Mouse (Mus musculus) heart, postnatal 4 days (tissue): ENCODE results near the gene Hoxb3. TPM values are rescaled to one million over a fixed set of nuclear protein-coding genes. Genes with fewer than 3 reads are reported as not detected.

Experiments
- DNase-seq: peaks from one replicate; pipeline ENCODE4 v3.0.0; 2021
- total RNA-seq, 2 experiments: library from RNA; stranded (reverse); gene quantifications; 2 replicates each; pipeline ENCODE4 v1.2.3; 2021

The Hoxb3 gene
- 1 to 10 TPM; 1.4 to 1.5 TPM for total RNA-seq

- no peak for DNase-seq
Measured at GRCm38 (mm10) chr11:96323154-96323553, at the start of gene Hoxb3. Gene Hoxb3 (plus strand): TSS chr11:96323326.

GRCm38 (mm10) chr11:96274428-96274827 lies 48.7 kb upstream of the Hoxb3 start:
- DNase-seq = no peak

DNA sequence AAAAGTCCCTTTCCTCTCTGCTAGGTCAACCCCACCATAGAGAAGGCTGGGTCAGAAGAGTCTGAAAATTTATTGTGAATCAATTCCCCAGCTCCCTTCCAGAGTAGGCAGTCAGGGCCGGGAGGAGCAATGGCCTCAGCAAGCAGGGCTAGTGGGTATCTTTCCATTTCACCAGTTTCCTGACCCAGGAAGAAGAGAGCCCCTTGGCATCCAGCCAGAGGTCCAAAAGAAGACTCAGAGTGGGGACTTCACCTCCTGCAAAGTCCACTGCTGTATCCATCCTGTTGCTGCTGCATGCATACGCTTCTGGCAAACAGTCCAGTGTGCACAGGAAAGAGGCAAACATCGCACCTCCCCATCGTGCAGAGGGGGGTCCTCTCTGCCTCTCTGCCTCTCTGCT lies 47.2 kb upstream of the Hoxb3 start:
- no peak for DNase-seq

- no peak for DNase-seq
Measured at GRCm38 (mm10) chr11:96277151-96278044, 45.7 kb upstream of the Hoxb3 start.

DNA sequence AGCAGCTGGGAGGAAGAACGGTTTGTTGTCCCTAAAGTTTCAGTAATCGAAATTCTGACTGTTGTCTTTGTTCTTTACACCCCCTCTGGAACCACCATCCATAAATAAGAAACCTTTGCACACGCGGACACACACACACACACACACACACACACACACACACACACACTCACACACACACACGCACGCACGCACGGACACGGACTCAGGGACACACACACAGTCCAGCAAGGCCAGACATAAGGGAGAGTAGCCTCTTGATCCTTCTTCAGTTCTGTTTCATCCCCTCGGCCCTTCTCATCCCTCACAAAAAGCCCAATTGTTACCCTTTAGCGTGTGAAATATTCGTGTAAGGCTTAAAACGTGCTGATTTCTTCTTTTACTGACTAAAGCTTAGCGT lies 44.8 kb upstream of the Hoxb3 start:
- no peak for DNase-seq

- peak; percentile 90 for DNase-seq
Measured at GRCm38 (mm10) chr11:96278773-96279172, 44.4 kb upstream of the Hoxb3 start.

- DNase-seq = no peak
Measured at GRCm38 (mm10) chr11:96279421-96280233, 43.5 kb upstream of the Hoxb3 start.

DNA sequence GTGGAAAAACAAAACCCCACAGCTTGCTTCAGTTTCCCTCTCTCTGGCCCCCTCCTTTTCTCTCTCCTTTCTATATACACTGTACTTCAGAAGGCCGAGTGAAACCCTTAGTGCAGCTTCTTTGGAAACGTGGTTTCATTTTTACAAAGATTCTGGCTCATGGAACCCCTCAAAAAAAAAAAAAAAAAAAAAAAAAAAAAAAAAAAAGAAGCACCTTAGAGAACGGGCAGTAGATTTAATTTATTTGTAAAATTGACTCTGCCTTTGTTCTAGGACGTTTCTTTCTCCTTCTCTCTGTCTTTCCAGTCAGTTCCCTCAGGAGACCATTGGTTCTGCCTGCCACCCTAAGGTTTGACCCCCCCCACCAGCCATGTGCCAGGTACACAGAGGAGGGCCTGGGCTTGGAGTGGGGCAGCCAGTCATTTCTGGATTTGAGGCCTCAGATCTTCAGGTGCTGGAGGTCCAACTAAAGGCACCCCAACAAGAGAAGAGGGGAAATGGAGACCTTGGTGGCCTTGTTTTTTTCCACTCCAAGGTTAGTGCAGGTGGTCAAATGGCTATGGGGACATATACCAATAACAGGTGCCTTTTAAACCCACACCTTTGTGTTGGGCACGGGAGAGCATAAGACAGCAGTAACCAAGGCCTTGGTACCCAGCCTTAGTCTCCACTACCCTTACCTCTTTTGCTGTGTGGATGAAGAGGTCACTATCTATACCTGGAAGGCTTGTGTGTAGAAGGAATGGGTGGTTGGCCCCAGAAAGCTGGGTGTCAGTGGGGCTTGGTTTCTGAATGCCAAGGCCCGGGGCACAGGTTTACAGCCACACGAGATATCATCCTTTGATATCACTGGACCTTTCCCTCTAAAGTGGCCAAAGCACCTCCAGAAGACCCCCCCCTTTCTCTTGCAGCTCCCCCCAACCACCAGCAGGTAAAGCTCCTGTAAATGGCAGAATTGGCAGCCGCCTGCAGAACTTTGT lies 42.4 kb upstream of the Hoxb3 start:
- no peak for DNase-seq

DNA sequence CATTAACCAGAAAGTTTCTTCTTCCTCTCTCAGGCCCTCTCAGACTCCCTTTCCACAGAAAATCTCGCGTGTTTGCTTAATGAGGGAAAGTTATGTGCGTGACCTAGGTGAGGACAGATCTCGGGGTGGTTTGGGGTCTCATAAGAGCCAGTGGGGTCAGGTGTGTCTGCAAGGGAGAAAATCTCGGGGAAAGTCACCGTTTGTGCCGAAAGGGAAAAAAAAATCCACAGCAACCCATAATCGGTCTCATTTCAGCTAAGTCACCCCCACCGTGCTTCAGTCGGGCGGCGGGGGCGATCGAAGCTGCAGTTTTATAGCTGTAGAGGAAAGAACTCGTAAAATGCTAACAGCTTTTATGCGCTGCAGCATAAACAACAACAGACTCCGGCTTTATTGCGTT lies 41.7 kb upstream of the Hoxb3 start:
- DNase-seq = no peak

DNA sequence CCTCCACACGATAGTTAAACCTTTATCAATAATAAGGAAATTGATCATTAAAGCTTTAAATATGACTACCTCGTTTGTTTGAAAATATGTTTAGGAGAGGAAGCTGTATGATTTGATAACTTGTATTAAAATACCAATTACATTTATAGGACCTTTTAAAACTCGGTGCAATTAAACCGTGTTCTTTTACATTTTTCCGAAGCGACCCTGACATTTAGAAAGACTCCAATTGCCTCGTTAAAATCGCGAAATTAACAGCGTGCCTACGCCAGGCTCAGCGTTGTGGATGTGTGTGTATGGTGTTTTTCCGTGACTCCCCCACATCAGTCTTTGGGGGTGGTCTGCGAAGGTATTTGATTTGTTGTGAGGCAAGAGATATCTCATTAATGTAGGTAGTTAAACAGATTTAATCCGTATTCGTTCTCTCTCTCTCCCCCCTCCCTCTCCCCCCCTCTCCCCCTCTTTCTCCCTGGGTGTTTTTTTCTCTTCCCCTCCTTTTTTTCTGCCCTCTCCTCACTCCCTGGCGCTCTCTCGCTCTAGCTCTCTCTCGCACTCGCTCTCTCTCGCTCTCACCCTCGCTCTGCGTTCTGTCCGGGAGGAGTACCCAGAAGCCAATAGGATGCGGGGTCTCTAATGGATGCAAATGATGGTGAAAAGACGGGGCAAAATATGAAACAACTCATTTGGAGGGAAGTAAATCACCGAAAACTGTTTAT lies 41.1 kb upstream of the Hoxb3 start, which contains the start of gene Hoxb8:
Gene Hoxb8 (plus strand): TSS at position 51 of the 716 bp plus-strand sequence.
- no peak for DNase-seq

DNA sequence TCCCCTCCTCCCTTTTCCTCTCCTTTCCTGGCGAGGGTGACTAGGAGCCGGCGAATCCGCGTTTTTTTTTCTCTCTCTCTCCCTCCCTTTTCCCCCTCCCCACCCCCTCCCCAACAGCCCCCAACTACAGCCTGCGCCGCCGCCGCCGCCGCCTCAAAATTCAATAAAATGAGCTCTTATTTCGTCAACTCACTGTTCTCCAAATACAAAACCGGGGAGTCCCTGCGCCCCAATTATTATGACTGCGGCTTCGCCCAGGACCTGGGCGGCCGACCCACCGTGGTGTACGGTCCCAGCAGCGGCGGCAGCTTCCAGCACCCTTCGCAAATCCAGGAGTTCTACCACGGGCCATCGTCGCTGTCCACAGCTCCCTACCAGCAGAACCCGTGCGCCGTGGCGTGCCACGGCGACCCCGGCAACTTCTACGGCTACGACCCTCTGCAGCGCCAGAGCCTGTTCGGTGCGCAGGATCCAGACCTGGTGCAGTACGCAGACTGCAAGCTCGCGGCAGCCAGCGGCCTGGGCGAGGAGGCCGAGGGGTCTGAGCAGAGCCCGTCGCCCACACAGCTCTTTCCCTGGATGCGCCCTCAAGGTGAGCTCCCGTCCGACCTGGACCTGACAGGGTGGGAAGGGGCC lies 40.2 kb upstream of the Hoxb3 start:
- DNase-seq = no peak

- DNase-seq = peak; percentile 48
Measured at GRCm38 (mm10) chr11:96284041-96284749, 38.9 kb upstream of the Hoxb3 start.

- DNase-seq = no peak
Measured at GRCm38 (mm10) chr11:96284774-96285734, 38.1 kb upstream of the Hoxb3 start.

- no peak for DNase-seq
Measured at GRCm38 (mm10) chr11:96285771-96286738, 37.1 kb upstream of the Hoxb3 start, which contains the start of gene Hoxb7. Gene Hoxb7 (plus strand): TSS chr11:96286623.

DNA sequence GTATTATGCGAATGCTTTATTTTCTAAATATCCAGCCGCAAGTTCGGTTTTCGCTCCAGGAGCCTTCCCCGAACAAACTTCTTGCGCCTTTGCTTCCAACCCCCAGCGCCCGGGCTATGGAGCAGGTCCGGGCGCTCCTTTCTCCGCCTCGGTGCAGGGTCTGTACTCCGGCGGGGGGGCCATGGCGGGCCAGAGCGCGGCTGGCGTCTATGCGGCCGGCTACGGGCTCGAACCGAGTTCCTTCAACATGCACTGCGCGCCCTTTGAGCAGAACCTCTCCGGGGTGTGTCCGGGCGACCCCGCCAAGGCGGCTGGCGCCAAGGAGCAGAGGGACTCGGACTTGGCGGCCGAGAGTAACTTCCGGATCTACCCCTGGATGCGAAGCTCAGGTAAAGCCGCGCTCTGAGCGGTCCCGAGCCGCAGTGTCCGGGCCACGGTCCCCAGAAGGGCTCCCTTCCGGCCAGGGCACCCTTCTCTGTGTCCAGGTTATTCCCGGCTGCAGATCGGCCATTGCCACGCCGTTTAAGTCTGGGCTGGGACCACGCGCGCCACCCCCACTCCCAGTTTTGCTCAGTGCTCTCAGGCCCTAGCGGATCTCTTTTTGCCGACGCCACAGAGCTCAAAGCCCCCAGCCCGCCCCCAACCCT lies 36.3 kb upstream of the Hoxb3 start:
- DNase-seq = no peak

DNA sequence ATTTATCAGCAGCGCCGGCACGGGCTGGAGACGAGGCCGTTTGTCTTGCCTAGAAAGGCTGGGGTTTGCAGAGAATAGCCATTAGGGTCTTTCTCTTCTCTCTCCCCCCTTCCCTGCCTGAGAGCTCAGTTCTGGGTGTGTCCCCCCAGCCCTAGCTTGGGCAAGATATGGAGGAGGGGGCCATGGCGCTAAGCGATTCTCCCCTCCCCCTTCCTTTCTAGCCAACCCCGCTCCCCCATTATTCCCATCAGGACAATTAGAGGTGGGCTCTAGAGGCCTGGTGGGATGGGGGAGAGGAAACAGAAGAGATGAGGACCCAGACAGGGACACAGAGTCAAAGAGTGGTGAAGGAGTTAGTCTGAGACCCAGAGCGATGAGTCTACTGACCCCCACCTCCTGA lies 35.7 kb upstream of the Hoxb3 start:
- no peak for DNase-seq
